Mouse (Mus musculus) layer of hippocampus, adult 9-10 months (tissue): ENCODE measurements around the gene Tex10.

Experiments used
- DNase-seq: peaks from one replicate; pipeline ENCODE4 v3.0.0; 2022; ENCODE audit warnings: low spot score

The Tex10 gene

GRCm38 (mm10) chr4:48472792-48473650 lies at the start of gene Tex10:
Gene Tex10 (minus strand): TSS chr4:48473459.
- peak; percentile 50 for DNase-seq

GRCm38 (mm10) chr4:48510861-48511260 lies 37.6 kb upstream of the Tex10 start:
- no peak for DNase-seq

GRCm38 (mm10) chr4:48492510-48492909 lies 19.3 kb upstream of the Tex10 start:
- no peak for DNase-seq

- DNase-seq, result no peak
Measured at GRCm38 (mm10) chr4:48491290-48491743, 18.1 kb upstream of the Tex10 start.

GRCm38 (mm10) chr4:48488916-48489315 lies 15.7 kb upstream of the Tex10 start:
- no peak for DNase-seq

GRCm38 (mm10) chr4:48481287-48481686 lies 8.0 kb upstream of the Tex10 start:
- no peak for DNase-seq

- DNase-seq, result no peak
Measured at GRCm38 (mm10) chr4:48473651-48474011, 372 bp upstream of the Tex10 start.

- no peak for DNase-seq
Measured at GRCm38 (mm10) chr4:48472052-48472791, 1.0 kb downstream of the Tex10 start.

GRCm38 (mm10) chr4:48470977-48471376 lies 2.3 kb downstream of the Tex10 start:
- no peak for DNase-seq

- no peak for DNase-seq
Measured at GRCm38 (mm10) chr4:48461060-48461459, 12.2 kb downstream of the Tex10 start.

GRCm38 (mm10) chr4:48458436-48458835 lies 14.8 kb downstream of the Tex10 start:
- DNase-seq, result no peak

- DNase-seq, result no peak
Measured at GRCm38 (mm10) chr4:48454106-48454773, 19.0 kb downstream of the Tex10 start.

GRCm38 (mm10) chr4:48428054-48428453 lies 45.2 kb downstream of the Tex10 start:
- DNase-seq, result no peak

GRCm38 (mm10) chr4:48427413-48427812 lies 45.8 kb downstream of the Tex10 start:
- no peak for DNase-seq

- DNase-seq, result no peak
Measured at GRCm38 (mm10) chr4:48423738-48424137, 49.5 kb downstream of the Tex10 start.

GRCm38 (mm10) chr4:48422633-48423032 lies 50.6 kb downstream of the Tex10 start:
- DNase-seq, result no peak

- no peak for DNase-seq
Measured at GRCm38 (mm10) chr4:48418831-48419468, 54.3 kb downstream of the Tex10 start.

- no peak for DNase-seq
Measured at GRCm38 (mm10) chr4:48415838-48416335, 57.4 kb downstream of the Tex10 start.

GRCm38 (mm10) chr4:48413473-48413872 lies 59.8 kb downstream of the Tex10 start:
- DNase-seq, result no peak

GRCm38 (mm10) chr4:48407350-48408039 lies 65.8 kb downstream of the Tex10 start:
- no peak for DNase-seq
